Mouse (Mus musculus) forebrain, embryonic 15.5 days (tissue): ENCODE results near the gene Socs4. TPM values are rescaled to one million over a fixed set of nuclear protein-coding genes. Genes with fewer than 3 reads are reported as not detected.

Experiments
- ATAC-seq: fragments of 200-750 bp; cut with Nextera tagmentation; replicated peaks from 2 replicates; pipeline ENCODE4 v1.8.0; 2017; ENCODE audit warnings: mild to moderate bottlenecking, moderate TSS enrichment, moderate library complexity
- H3K27ac ChIP-seq: fragments of 300-500 bp; sonication (generic); replicated peaks from 2 replicates; pipeline ENCODE4 v1.5.1; 2015; ENCODE audit warnings: mild to moderate bottlenecking, inconsistent platforms
- H3K27me3 ChIP-seq: fragments of 300-500 bp; sonication (generic); 2 replicates; pipeline ENCODE4 v1.6.1; 2015; ENCODE audit warnings: inconsistent platforms
- H3K36me3 ChIP-seq: fragments of 300-500 bp; sonication (generic); 2 replicates; pipeline ENCODE4 v1.6.1; 2015; ENCODE audit warnings: mild to moderate bottlenecking, inconsistent platforms
- H3K4me1 ChIP-seq: fragments of 300-500 bp; sonication (generic); 2 replicates; pipeline ENCODE4 v1.6.1; 2015; ENCODE audit warnings: inconsistent platforms
- H3K4me2 ChIP-seq: fragments of 300-500 bp; sonication (generic); replicated peaks from 2 replicates; pipeline ENCODE4 v1.6.1; 2015; ENCODE audit warnings: mild to moderate bottlenecking, inconsistent platforms
- H3K4me3 ChIP-seq: fragments of 300-500 bp; sonication (generic); 2 replicates; pipeline ENCODE4 v1.5.1; 2015; ENCODE audit warnings: mild to moderate bottlenecking, inconsistent platforms
- H3K9ac ChIP-seq: fragments of 300-500 bp; sonication (generic); replicated peaks from 2 replicates; pipeline ENCODE4 v1.6.1; 2015; ENCODE audit warnings: mild to moderate bottlenecking, inconsistent platforms
- H3K9me3 ChIP-seq: fragments of 300-500 bp; sonication (generic); 2 replicates; pipeline ENCODE4 v1.6.1; 2016; ENCODE audit warnings: inconsistent platforms
- WGBS: fragments of 180-500 bp; shearing (Covaris S2); methylation state at CpG from one replicate; pipeline ENCODE4 v1.1.7; 2015; ENCODE audit warnings: mixed read lengths; 5-methylcytosine and 5-hydroxymethylcytosine counted together
- polyA plus RNA-seq: library from polyadenylated mRNA; unstranded; fragments of >200 nt; fragmentation: Nextera tagmentation; extraction: Ambion mirVana; gene quantifications from 2 replicates; pipeline ENCODE4 v1.2.1, GENCODE M21; 2015

The Socs4 gene
- 3.1 and 3.6 TPM in 2 replicates for polyA plus RNA-seq

DNA sequence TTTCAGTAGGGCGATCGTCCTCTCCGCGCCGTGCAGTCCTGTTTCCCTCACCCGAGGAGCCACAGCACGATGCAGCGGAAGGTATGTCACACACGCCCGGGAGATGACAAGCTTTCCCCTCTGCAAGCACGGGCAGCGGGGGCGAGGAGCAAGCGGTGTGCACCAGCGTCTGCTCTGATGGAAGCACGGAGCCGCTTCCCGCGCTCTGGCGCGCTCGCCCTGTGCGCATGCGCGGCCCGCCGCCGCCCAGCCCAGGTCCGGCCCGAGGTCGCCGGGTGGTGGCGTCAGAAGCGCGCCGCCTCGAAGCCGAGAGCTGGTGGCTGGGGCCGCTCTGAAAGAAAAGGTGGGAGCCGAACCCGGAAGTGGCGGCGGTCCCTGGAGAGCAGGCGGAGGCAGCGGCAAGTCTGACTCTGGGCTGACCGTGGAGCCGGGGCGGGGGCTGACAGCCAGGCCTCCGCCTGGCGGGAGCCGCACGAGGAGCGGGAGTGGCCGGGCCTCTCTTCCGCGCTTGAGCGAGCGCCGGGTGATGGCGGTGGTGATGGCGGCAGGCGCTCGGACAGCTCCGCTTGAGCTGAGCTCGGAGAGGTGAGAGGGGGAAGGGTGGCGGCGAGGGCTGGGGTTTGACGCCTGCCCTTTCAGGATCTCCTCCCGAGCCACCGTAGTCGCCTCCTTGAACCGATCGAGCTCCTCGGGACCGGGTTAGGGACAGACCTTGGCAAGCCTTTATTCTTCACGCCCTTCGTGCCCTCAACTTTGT is at the start of gene Socs4, which contains the start of gene Wdhd1:
TSS of gene Socs4 (plus strand) at position 295 of the 757 bp plus-strand sequence.
TSS of gene Wdhd1 (minus strand) at position 221 of the 757 bp plus-strand sequence.
- Histone ChIP-seq H3K9ac (peak within 1 kb of the TSS; percentile 80), H3K4me2 (peak within 1 kb of the TSS; percentile 85), H3K27me3 (no peaks in the 10 kb centered on the region), H3K4me3 (peak within 1 kb of the TSS; percentile 79), H3K9me3 (no peaks in the 10 kb centered on the region), H3K27ac (peak within 1 kb of the TSS; percentile 91), H3K36me3 (peaks cover 4% of the 10 kb centered on the region), H3K4me1 (peaks cover 26% of the 10 kb centered on the region)
- peak; percentile 97 for ATAC-seq
- WGBS = under 1% methylated on average over 73 of the region's 77 CpGs

DNA sequence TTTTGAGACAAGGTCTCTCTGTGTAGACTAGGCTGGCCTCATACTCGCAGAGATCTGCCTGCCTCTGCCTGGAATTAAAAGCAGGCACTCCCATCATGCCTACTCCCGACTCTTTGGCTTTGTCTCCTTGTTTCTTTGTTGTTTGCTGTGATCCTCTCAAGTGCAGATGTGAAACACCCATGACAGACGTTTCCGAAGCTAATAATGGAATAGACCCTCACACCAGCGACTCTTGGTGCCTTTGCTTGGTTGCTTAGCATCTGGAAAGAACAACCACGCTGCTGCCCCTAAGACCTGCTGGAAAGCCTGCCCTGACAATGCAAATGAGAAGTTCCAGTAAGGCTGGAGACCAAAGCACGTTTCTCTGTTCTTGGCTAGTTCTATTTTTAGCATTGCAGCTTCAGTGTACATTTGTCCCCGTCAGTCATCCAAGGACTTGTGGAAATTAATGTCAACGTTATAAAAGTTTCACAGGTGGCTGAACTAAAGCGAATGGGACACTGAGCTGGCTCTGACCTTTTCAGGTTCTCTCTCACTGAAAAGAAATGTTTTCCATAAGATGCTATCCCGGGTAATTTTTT is 46.8 kb upstream of the Socs4 start:
- no peak overlapping the region for H3K9ac ChIP-seq
- no peaks in the 10 kb centered on the region for H3K4me1 ChIP-seq
- H3K36me3 ChIP-seq = no peaks in the 10 kb centered on the region
- H3K4me2 ChIP-seq = no peak overlapping the region
- no peak overlapping the region for H3K27ac ChIP-seq
- H3K4me3 ChIP-seq = no peak overlapping the region
- no peaks in the 10 kb centered on the region for H3K9me3 ChIP-seq
- 86% methylated on average over 11 of the region's 11 CpGs for WGBS
- ATAC-seq = no peak
- H3K27me3 ChIP-seq = no peaks in the 10 kb centered on the region

GRCm38 (mm10) chr14:47233602-47234001 is 43.1 kb upstream of the Socs4 start:
- no peak overlapping the region for H3K27ac ChIP-seq
- H3K4me2 ChIP-seq = no peak overlapping the region
- WGBS = 79% methylated on average over 2 of the region's 2 CpGs
- H3K36me3 ChIP-seq = no peaks in the 10 kb centered on the region
- no peak overlapping the region for H3K9ac ChIP-seq
- H3K27me3 ChIP-seq = no peaks in the 10 kb centered on the region
- H3K4me1 ChIP-seq = no peaks in the 10 kb centered on the region
- ATAC-seq = no peak
- H3K9me3 ChIP-seq = no peaks in the 10 kb centered on the region
- H3K4me3 ChIP-seq = no peak overlapping the region

DNA sequence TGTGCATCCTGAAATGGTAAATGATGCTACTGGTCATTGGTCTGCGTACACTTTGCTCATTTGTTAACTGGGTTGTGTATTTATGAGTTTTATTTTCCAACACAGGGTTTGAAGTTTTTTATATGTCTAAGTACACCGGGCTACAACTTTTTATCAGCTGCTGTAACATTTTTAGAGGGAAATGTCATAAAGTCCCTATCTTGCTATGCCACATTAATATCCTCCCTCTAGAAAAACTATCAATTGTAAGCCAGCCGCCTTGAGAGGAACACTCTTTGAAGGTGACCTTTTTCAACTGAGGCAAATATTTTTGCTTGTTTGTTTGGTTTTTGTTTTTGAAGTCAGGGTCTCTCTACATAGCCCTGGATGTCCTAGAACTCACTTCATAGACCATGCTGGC is 42.7 kb upstream of the Socs4 start:
- Histone ChIP-seq H3K4me3 (no peak overlapping the region), H3K4me2 (no peak overlapping the region), H3K9ac (no peak overlapping the region), H3K9me3 (no peaks in the 10 kb centered on the region), H3K27ac (no peak overlapping the region), H3K4me1 (no peaks in the 10 kb centered on the region), H3K27me3 (no peaks in the 10 kb centered on the region), H3K36me3 (no peaks in the 10 kb centered on the region)
- 96% methylated on average over 3 of the region's 3 CpGs for WGBS
- no peak for ATAC-seq

- Histone ChIP-seq H3K27me3 (no peaks in the 10 kb centered on the region), H3K4me2 (no peak overlapping the region), H3K9me3 (no peaks in the 10 kb centered on the region), H3K4me1 (no peaks in the 10 kb centered on the region), H3K36me3 (no peaks in the 10 kb centered on the region), H3K9ac (no peak overlapping the region), H3K4me3 (no peak overlapping the region), H3K27ac (no peak overlapping the region)
- ATAC-seq = no peak
- 76% methylated on average over 5 of the region's 5 CpGs for WGBS
Observed at GRCm38 (mm10) chr14:47234526-47235250, 42.0 kb upstream of the Socs4 start.

GRCm38 (mm10) chr14:47236491-47236890 is 40.2 kb upstream of the Socs4 start:
- no peak overlapping the region for H3K9ac ChIP-seq
- WGBS = 94% methylated on average over 7 of the region's 7 CpGs
- no peaks in the 10 kb centered on the region for H3K4me1 ChIP-seq
- no peak for ATAC-seq
- H3K4me3 ChIP-seq = no peak overlapping the region
- H3K36me3 ChIP-seq = peaks cover 5% of the 10 kb centered on the region; the same call in 1 of the 2 replicates
- no peak overlapping the region for H3K4me2 ChIP-seq
- H3K9me3 ChIP-seq = no peaks in the 10 kb centered on the region
- no peaks in the 10 kb centered on the region for H3K27me3 ChIP-seq
- no peak overlapping the region for H3K27ac ChIP-seq

GRCm38 (mm10) chr14:47237286-47237685 is 39.4 kb upstream of the Socs4 start:
- Histone ChIP-seq H3K4me2 (no peak overlapping the region), H3K27me3 (no peaks in the 10 kb centered on the region), H3K4me1 (no peaks in the 10 kb centered on the region), H3K36me3 (peaks cover 5% of the 10 kb centered on the region; the same call in 1 of the 2 replicates), H3K4me3 (no peak overlapping the region), H3K9me3 (no peaks in the 10 kb centered on the region), H3K9ac (no peak overlapping the region), H3K27ac (no peak overlapping the region)
- WGBS = 91% methylated on average over 4 of the region's 4 CpGs
- no peak for ATAC-seq

GRCm38 (mm10) chr14:47240600-47240999 is 36.1 kb upstream of the Socs4 start:
- H3K9ac ChIP-seq = no peak overlapping the region
- H3K4me1 ChIP-seq = no peaks in the 10 kb centered on the region
- H3K27me3 ChIP-seq = no peaks in the 10 kb centered on the region
- WGBS = 94% methylated on average over 1 of the region's 1 CpGs
- H3K4me2 ChIP-seq = no peak overlapping the region
- H3K9me3 ChIP-seq = no peaks in the 10 kb centered on the region
- no peak overlapping the region for H3K4me3 ChIP-seq
- peaks cover 23% of the 10 kb centered on the region for H3K36me3 ChIP-seq
- no peak for ATAC-seq
- H3K27ac ChIP-seq = no peak overlapping the region

DNA sequence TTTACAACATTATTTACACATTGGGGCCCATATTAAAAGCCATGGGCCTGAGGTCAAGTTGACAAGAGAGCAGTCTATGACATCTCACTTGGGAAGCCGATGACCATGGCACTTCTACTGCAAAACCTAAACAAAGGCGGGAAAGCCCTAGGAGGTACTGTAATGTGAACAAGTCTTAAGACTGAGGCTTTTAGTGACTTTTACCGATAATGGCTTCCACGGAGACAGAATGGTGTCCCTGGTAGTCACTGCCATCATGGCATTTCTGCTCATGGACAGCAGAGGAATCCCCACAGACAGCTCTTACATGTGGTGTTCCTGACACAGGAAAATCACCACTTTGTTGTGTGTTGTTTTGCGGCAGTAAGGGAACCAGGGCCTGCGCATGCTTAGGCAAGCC is 35.7 kb upstream of the Socs4 start:
- Histone ChIP-seq H3K4me2 (no peak overlapping the region), H3K4me3 (no peak overlapping the region), H3K9ac (no peak overlapping the region), H3K27me3 (no peaks in the 10 kb centered on the region), H3K27ac (no peak overlapping the region), H3K9me3 (no peaks in the 10 kb centered on the region), H3K4me1 (no peaks in the 10 kb centered on the region), H3K36me3 (peaks cover 26% of the 10 kb centered on the region)
- 96% methylated on average over 6 of the region's 6 CpGs for WGBS
- ATAC-seq = no peak

DNA sequence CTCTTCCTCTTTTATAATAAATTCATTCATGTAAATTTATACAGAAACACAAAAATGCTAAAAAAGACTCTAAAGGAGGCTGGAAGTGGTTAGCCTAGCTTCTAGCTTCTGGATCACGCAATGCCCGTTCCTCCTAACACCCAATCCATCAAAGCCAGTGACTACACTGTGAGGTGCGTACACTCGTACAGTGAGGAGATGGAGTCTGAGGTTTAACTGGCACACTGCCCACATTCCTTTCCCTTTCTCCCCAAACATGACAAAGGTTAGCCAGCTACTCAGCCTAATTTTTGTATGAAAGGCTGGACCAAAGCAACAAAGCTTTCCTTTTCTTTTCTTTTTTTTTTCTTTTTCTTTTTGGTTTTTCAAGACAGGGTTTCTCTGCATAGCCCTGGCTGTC is 34.0 kb upstream of the Socs4 start:
- WGBS = 52% methylated on average over 4 of the region's 4 CpGs
- Histone ChIP-seq H3K36me3 (peaks cover 42% of the 10 kb centered on the region), H3K4me2 (no peak overlapping the region), H3K4me1 (no peaks in the 10 kb centered on the region), H3K9me3 (no peaks in the 10 kb centered on the region), H3K27ac (no peak overlapping the region), H3K4me3 (no peak overlapping the region), H3K27me3 (no peaks in the 10 kb centered on the region), H3K9ac (no peak overlapping the region)
- ATAC-seq = no peak

DNA sequence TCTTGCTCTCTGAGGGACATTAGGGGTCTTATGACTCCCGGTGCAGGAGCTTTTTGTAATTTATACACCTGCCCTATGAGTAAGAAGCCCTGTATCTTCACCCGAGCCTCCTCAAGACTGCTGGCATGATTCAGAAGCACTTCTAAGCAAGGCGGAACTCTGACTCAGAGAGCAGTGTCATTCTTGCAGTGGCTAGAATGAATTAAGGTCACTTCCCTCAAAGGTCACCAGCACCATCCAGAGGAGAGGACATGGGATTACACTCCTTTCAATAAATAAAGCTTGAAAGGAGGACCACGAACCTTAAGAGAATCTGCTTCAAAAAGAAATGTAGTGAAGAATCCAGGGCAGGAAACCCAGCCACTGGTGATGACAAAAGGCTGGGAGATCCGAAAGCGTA is 26.9 kb upstream of the Socs4 start:
- H3K36me3 ChIP-seq = peaks cover 27% of the 10 kb centered on the region

DNA sequence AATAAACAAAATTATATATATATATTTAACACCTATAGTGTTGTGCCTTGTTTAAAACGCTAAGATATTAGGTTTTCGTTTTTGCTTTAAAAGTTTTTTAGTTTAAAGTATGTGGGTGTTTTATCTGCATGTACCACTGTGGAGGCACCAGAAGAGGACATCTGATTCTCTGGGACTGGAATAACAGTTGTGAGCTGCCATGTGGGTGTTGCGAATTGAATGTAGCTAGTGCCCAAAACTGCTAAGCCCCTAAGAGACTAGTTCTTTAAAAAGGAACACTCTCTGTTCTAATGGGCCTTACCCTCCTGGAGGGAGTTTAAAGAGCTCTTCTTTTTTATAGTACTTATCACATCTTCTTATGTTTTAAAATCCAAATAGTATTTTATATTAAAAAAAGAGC is 11.9 kb upstream of the Socs4 start:
- Histone ChIP-seq H3K4me3 (no peak overlapping the region), H3K4me1 (no peaks in the 10 kb centered on the region), H3K4me2 (no peak overlapping the region), H3K27ac (no peak overlapping the region), H3K36me3 (peaks cover 31% of the 10 kb centered on the region), H3K27me3 (no peaks in the 10 kb centered on the region), H3K9me3 (no peaks in the 10 kb centered on the region), H3K9ac (no peak overlapping the region)
- no peak for ATAC-seq
- 96% methylated on average over 3 of the region's 3 CpGs for WGBS

More for the DNA sequence above, 26.9 kb upstream of the Socs4 start:
- Histone ChIP-seq H3K9ac (no peak overlapping the region), H3K4me3 (no peak overlapping the region), H3K4me1 (no peaks in the 10 kb centered on the region), H3K27me3 (no peaks in the 10 kb centered on the region), H3K4me2 (no peak overlapping the region), H3K27ac (no peak overlapping the region), H3K9me3 (no peaks in the 10 kb centered on the region)
- WGBS = 89% methylated on average over 6 of the region's 6 CpGs
- ATAC-seq = no peak
